Mouse (Mus musculus): ENCODE results near the gene Sh3gl2. TPM values are rescaled to one million over a fixed set of nuclear protein-coding genes. Genes with fewer than 3 reads are reported as not detected.

The Sh3gl2 gene
- total and polyA plus RNA-seq, 3 experiments: not detected

DNA sequence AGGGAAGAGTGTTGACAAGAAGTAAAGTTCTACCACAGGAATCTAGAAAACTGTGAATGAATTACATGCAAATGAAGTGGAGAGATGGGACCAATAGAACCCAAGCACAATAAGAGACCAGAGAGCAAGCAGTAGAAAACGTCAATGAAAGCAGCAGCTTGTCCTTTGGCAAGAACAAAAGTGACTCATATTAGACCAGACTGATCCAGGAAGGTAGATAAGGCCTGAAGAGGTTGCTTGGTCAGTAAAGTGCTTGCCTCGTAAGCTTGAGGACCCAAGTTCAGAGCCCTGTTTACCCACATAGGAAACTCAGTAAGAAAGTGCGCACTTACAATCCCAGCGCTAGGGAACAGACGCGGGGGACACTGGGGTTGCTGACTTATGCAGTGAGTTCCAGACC is 215.5 kb downstream of the Sh3gl2 start:
- DNase-seq (ENCODE audit: extremely low read depth): no peak
- no peaks in the 10 kb centered on the region for H3K79me2 ChIP-seq (replicated peaks; ENCODE audit: control insufficient read depth, extremely low read depth, insufficient read depth, poor library complexity, severe bottlenecking)
- H3K9ac ChIP-seq (ENCODE audit: insufficient read depth, low read depth): no peak overlapping the region
- no peak for TF ChIP-seq USF1 (IDR thresholded peaks at IDR 0.05; ENCODE audit: low read depth, low read length)
- no peak for TF ChIP-seq CTCF (conservative IDR thresholded peaks at IDR 0.05 in 1 of 2, IDR thresholded peaks at IDR 0.05 in 1 of 2; ENCODE audit: low read depth in 2 of 2, low read length in 2 of 2)
- no peak for TF ChIP-seq ZNF384 (IDR thresholded peaks at IDR 0.05; ENCODE audit: low read depth, low read length)
- TF ChIP-seq CHD1 (IDR thresholded peaks at IDR 0.05; ENCODE audit: low read depth, low read length): no peak
- no peak for TF ChIP-seq MAX (IDR thresholded peaks at IDR 0.05; ENCODE audit: low read length)
- TF ChIP-seq HCFC1 (IDR thresholded peaks at IDR 0.05; ENCODE audit: low read depth, low read length): no peak
- no peak for TF ChIP-seq NELFE (IDR thresholded peaks at IDR 0.05; ENCODE audit: low read depth, low read length)
- peaks cover 55% of the 10 kb centered on the region for H3K9me3 ChIP-seq (replicated peaks; ENCODE audit: low read length)
- in situ Hi-C loops (cut with MboI; ENCODE audit: low pct_ligation_motif_present, low pct_unique_long_range_greater_than_20kb, low sequenced_read_pairs) (no loop called here), dilution Hi-C loops (cut with MboI; ENCODE audit: extremely low pct_ligation_motif_present, extremely low pct_unique_long_range_greater_than_20kb, low sequenced_read_pairs) (no loop called here)
- no peaks in the 10 kb centered on the region for H3K36me3 ChIP-seq (replicated peaks in 1 of 2; ENCODE audit: control insufficient read depth in 1 of 2, insufficient read depth in 1 of 2, low read length in 1 of 2)
- H3K4me1 ChIP-seq (ENCODE audit: control insufficient read depth in 1 of 2, insufficient read depth in 2 of 2): no peaks in the 10 kb centered on the region
- no peak overlapping the region for H3K4me2 ChIP-seq (ENCODE audit: insufficient read depth, low read depth, poor library complexity, severe bottlenecking)
- no peaks in the 10 kb centered on the region for H3K27me3 ChIP-seq (replicated peaks)
- no peak overlapping the region for H3K4me3 ChIP-seq (replicated peaks in 1 of 3; ENCODE audit: low read depth in 2 of 3, low read length in 2 of 3, poor library complexity in 1 of 3)
- H3K27ac ChIP-seq (ENCODE audit: insufficient read depth, low read depth): no peak overlapping the region

DNA sequence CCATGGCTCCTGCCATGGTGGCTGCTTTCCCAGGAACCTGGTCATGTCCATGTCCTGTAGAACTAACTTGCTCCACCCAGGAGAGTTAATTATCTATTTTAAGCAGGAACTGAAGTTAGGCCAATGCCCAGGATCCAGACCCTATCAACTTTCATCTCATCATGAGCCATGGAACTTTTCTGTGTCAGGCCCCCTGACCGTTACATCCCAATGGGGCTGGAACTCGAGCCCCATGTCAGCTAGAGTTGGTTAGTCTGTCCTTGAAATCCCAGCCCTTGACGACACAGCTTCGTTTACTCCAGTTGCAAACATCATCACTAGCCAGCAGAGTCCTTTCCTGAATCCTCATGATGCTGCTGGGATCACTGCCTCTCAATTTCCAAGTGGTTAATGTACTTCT is 221.3 kb downstream of the Sh3gl2 start:
- Histone ChIP-seq H3K27ac (ENCODE audit: insufficient read depth, low read depth) (no peak overlapping the region), H3K4me1 (ENCODE audit: control insufficient read depth in 1 of 2, insufficient read depth in 2 of 2) (no peaks in the 10 kb centered on the region), H3K79me2 (replicated peaks; ENCODE audit: control insufficient read depth, extremely low read depth, insufficient read depth, poor library complexity, severe bottlenecking) (no peaks in the 10 kb centered on the region), H3K36me3 (replicated peaks in 1 of 2; ENCODE audit: control insufficient read depth in 1 of 2, insufficient read depth in 1 of 2, low read length in 1 of 2) (no peaks in the 10 kb centered on the region), H3K9ac (ENCODE audit: insufficient read depth, low read depth) (no peak overlapping the region), H3K4me3 (replicated peaks in 1 of 3; ENCODE audit: low read depth in 2 of 3, low read length in 2 of 3, poor library complexity in 1 of 3) (no peak overlapping the region), H3K4me2 (ENCODE audit: insufficient read depth, low read depth, poor library complexity, severe bottlenecking) (no peak overlapping the region), H3K27me3 (replicated peaks) (no peaks in the 10 kb centered on the region), H3K9me3 (replicated peaks; ENCODE audit: low read length) (peaks cover 60% of the 10 kb centered on the region)
- TF ChIP-seq POLR2AphosphoS2 (IDR thresholded peaks at IDR 0.05; ENCODE audit: low read depth, low read length): no peak
- TF ChIP-seq RCOR1 (conservative IDR thresholded peaks at IDR 0.05; ENCODE audit: low read depth, low read length): no peak
- TF ChIP-seq MXI1 (IDR thresholded peaks at IDR 0.05; ENCODE audit: low read depth, low read length): no peak
- no peak for TF ChIP-seq MEF2A (IDR thresholded peaks at IDR 0.05; ENCODE audit: borderline replicate concordance, low read depth, low read length)
- TF ChIP-seq USF1 (IDR thresholded peaks at IDR 0.05; ENCODE audit: low read depth, low read length): no peak
- no peak for TF ChIP-seq NRF1 (IDR thresholded peaks at IDR 0.05; ENCODE audit: low read depth, low read length)
- TF ChIP-seq BHLHE40 (IDR thresholded peaks at IDR 0.05; ENCODE audit: low read depth, low read length): no peak
- TF ChIP-seq KAT2A (IDR thresholded peaks at IDR 0.05; ENCODE audit: insufficient replicate concordance, low read length): no peak
- no peak for TF ChIP-seq ZKSCAN1 (IDR thresholded peaks at IDR 0.05; ENCODE audit: borderline replicate concordance, low read depth, low read length)
- TF ChIP-seq USF2 (conservative IDR thresholded peaks at IDR 0.05; ENCODE audit: low read depth, low read length): no peak
- no peak for TF ChIP-seq MAFK (IDR thresholded peaks at IDR 0.05; ENCODE audit: insufficient replicate concordance, low read length)
- TF ChIP-seq PAX5 (IDR thresholded peaks at IDR 0.05; ENCODE audit: low read length): no peak
- no peak for TF ChIP-seq IRF4 (IDR thresholded peaks at IDR 0.05; ENCODE audit: low read depth, low read length)
- no peak for TF ChIP-seq MYC (IDR thresholded peaks at IDR 0.05; ENCODE audit: low read depth, low read length)
- TF ChIP-seq SMC3 (IDR thresholded peaks at IDR 0.05; ENCODE audit: low read depth, low read length): no peak
- no peak for DNase-seq (ENCODE audit: extremely low read depth)
- dilution Hi-C loops (cut with MboI; ENCODE audit: extremely low pct_ligation_motif_present, extremely low pct_unique_long_range_greater_than_20kb, low sequenced_read_pairs) (no loop called here), in situ Hi-C loops (cut with MboI; ENCODE audit: low pct_ligation_motif_present, low pct_unique_long_range_greater_than_20kb, low sequenced_read_pairs) (no loop called here)
